Mouse (Mus musculus): ENCODE data around the gene Fbxl13. TPM values are rescaled to one million over a fixed set of nuclear protein-coding genes. Genes with fewer than 3 reads are reported as not detected.

The Fbxl13 gene
- polyA plus RNA-seq, 1 experiment, result not detected

DNA sequence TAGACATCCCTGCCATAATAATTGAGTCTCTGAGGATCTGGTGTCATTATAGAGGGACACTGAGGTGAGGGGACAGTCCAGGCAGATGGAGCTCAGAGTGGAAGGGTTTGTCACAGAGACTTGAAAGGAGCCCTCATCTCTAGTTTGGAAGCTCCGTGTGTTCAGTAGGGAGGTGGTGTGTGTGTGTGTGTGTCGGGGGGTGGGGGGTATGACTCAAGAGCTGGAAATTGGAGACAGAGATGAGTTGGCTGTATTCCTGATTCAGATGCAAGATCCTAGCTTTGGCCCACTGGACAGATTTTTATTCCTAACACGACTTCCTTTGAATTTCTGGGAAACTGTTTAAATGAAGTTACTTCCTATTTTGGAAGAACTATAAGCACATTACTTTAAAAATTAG is 158.1 kb downstream of the Fbxl13 start:
- Histone ChIP-seq H3K27me3 (ENCODE audit: control insufficient read depth, insufficient read depth, low read length, poor library complexity, severe bottlenecking) (no peaks in the 10 kb centered on the region), H3K4me3 (ENCODE audit: low read depth, low read length) (no peak overlapping the region), H3K4me1 (ENCODE audit: control insufficient read depth, insufficient read depth, low read length) (no peaks in the 10 kb centered on the region), H3K9ac (ENCODE audit: low read depth, poor library complexity, severe bottlenecking) (no peak overlapping the region), H3K36me3 (ENCODE audit: control insufficient read depth, insufficient read depth, low read length, poor library complexity, severe bottlenecking) (no peaks in the 10 kb centered on the region; the same call in 1 of the 2 replicates), H3K27ac (ENCODE audit: insufficient read depth, low read length) (no peak overlapping the region), H3K9me3 (replicated peaks; ENCODE audit: control insufficient read depth, insufficient read depth, low read length, poor library complexity, severe bottlenecking) (no peaks in the 10 kb centered on the region)
- TF ChIP-seq CTCF (IDR thresholded peaks at IDR 0.05; ENCODE audit: low read depth, low read length), result no peak

DNA sequence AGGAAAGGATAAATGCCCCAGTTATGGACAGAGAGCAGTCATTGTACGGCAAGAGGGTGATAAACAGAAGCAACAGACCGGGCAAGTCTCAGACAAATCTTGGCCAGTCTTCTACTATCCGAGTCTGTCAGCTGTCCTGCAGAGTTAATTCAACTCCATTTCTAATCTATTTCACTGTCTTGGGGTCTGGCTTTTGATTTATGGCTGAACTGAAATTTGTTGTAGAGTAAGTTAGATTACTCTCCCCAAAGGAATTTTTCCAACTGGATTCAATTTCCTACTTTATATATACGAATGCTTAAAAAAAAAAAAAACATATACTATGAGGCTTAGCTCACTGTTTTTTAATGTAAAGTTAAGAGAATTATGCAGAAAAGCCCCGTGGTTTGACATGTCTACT is 158.6 kb downstream of the Fbxl13 start:
- H3K4me3 ChIP-seq (ENCODE audit: low read depth, low read length), result no peak overlapping the region
- H3K36me3 ChIP-seq (ENCODE audit: control insufficient read depth, insufficient read depth, low read length, poor library complexity, severe bottlenecking), result no peaks in the 10 kb centered on the region; the same call in 1 of the 2 replicates
- H3K4me1 ChIP-seq (ENCODE audit: control insufficient read depth, insufficient read depth, low read length), result no peaks in the 10 kb centered on the region
- TF ChIP-seq CTCF (IDR thresholded peaks at IDR 0.05; ENCODE audit: low read depth, low read length) (no peak), POLR2A (IDR thresholded peaks at IDR 0.05; ENCODE audit: insufficient read depth, low read length) (no peak), EP300 (IDR thresholded peaks at IDR 0.05; ENCODE audit: insufficient read depth, low read depth, low read length) (no peak)
- H3K27me3 ChIP-seq (ENCODE audit: control insufficient read depth, insufficient read depth, low read length, poor library complexity, severe bottlenecking), result no peaks in the 10 kb centered on the region
- H3K27ac ChIP-seq (ENCODE audit: insufficient read depth, low read length), result no peak overlapping the region
- no peak overlapping the region for H3K9ac ChIP-seq (ENCODE audit: low read depth, poor library complexity, severe bottlenecking)
- no peaks in the 10 kb centered on the region for H3K9me3 ChIP-seq (replicated peaks; ENCODE audit: control insufficient read depth, insufficient read depth, low read length, poor library complexity, severe bottlenecking)

DNA sequence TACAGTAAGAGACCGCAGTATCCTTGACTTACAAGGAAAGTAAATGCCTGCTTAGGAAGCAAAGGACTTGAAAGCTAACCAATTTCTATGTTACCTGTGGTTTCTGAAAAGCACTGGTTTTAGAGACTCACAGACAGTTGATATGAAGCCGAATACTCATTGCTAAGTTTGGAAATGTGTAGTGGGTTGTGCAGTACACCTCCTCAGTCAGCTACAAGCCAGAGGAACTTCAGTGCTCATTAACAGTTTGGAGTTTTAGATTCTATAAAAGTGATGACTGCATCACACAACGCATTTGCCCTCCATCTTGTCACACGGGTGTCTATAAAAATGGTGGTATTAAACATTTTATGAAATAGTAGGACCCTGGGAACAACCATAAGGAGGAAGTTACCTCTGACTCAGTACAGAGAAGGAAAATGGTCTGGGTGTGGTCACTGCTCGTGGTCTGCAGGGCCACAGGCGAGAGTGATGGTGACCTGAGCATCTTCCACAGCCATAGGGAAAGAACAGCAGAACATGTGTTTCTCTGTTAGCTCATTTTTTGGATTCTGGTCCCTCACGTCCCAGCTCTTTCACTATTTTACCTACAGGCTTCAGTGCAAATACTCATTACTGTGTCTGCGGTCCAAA is 160.1 kb downstream of the Fbxl13 start:
- Histone ChIP-seq H3K4me3 (ENCODE audit: low read depth, low read length) (no peak overlapping the region), H3K9me3 (replicated peaks; ENCODE audit: control insufficient read depth, insufficient read depth, low read length, poor library complexity, severe bottlenecking) (no peaks in the 10 kb centered on the region), H3K36me3 (ENCODE audit: control insufficient read depth, insufficient read depth, low read length, poor library complexity, severe bottlenecking) (no peaks in the 10 kb centered on the region; the same call in none of the 2 replicates), H3K4me1 (ENCODE audit: control insufficient read depth, insufficient read depth, low read length) (no peaks in the 10 kb centered on the region), H3K27ac (ENCODE audit: insufficient read depth, low read length) (no peak overlapping the region), H3K9ac (ENCODE audit: low read depth, poor library complexity, severe bottlenecking) (no peak overlapping the region), H3K27me3 (ENCODE audit: control insufficient read depth, insufficient read depth, low read length, poor library complexity, severe bottlenecking) (no peaks in the 10 kb centered on the region)
- TF ChIP-seq POLR2A (IDR thresholded peaks at IDR 0.05; ENCODE audit: insufficient read depth, low read length) (no peak), CTCF (IDR thresholded peaks at IDR 0.05; ENCODE audit: low read depth, low read length) (no peak), EP300 (IDR thresholded peaks at IDR 0.05; ENCODE audit: insufficient read depth, low read depth, low read length) (no peak)

DNA sequence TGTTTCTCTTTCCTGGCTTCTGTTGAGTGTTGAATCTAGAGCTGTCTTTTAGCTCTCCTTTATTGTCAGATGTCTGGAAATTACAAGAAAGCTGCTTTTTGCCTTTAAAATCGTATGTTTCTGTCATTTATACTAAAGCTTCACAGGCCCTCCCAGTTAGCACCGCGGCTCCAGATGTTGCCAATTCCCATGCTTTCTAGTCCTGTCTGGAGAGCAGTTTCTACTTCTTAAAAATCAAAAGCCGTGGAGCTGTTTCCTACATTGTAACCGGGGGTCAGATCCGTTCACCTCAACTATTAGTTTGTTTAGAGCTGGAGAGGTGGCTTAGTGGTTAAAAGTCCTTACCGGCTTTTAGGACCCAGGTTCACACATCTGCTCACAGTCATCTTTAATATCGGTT is 162.2 kb downstream of the Fbxl13 start:
- Histone ChIP-seq H3K27me3 (ENCODE audit: control insufficient read depth, insufficient read depth, low read length, poor library complexity, severe bottlenecking) (no peaks in the 10 kb centered on the region), H3K4me1 (ENCODE audit: control insufficient read depth, insufficient read depth, low read length) (no peaks in the 10 kb centered on the region), H3K36me3 (ENCODE audit: control insufficient read depth, insufficient read depth, low read length, poor library complexity, severe bottlenecking) (no peaks in the 10 kb centered on the region; the same call in none of the 2 replicates), H3K9me3 (replicated peaks; ENCODE audit: control insufficient read depth, insufficient read depth, low read length, poor library complexity, severe bottlenecking) (no peaks in the 10 kb centered on the region), H3K27ac (ENCODE audit: insufficient read depth, low read length) (no peak overlapping the region), H3K9ac (ENCODE audit: low read depth, poor library complexity, severe bottlenecking) (no peak overlapping the region), H3K4me3 (ENCODE audit: low read depth, low read length) (no peak overlapping the region)
- TF ChIP-seq CTCF (IDR thresholded peaks at IDR 0.05; ENCODE audit: low read depth, low read length), result no peak
- TF ChIP-seq POLR2A (IDR thresholded peaks at IDR 0.05; ENCODE audit: insufficient read depth, low read length), result no peak
- TF ChIP-seq EP300 (IDR thresholded peaks at IDR 0.05; ENCODE audit: insufficient read depth, low read depth, low read length), result no peak

DNA sequence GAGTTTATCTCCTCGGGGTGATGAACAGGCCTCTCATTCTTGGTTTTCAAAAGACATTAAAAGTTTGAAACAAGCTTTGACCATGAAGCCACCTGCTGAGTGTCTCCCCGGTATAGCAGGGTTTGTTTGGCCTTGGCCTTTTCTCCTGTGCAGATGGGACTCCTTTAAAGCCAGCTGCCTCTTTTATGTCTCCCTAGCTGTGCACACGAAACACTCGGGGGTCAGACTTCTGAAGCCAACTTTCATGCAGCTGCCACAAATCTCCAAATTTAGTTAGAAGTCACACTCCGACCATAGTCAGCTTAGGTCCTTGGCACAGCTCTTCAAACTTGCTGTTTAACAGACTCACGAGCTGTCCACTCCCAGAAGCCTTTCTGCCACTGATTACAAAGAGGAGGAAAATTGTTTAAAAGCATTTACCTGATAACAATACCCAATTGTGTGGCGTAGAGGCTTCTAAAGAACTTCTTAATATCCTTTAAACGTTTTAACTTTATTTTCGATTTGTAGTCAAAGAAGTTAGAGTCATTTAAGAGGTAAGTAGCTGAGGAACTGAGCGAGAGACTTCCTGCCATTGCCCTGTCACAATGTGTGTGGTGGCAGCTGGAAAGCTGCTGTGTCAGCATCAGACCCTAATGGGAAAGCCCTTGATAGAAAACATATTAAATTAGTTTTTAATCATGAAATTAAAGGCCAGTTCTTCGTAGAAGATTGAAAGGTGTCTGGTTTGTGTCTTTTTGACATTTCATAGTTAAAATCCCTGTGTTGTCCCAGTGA is 162.8 kb downstream of the Fbxl13 start:
- H3K9me3 ChIP-seq (replicated peaks; ENCODE audit: control insufficient read depth, insufficient read depth, low read length, poor library complexity, severe bottlenecking), result no peaks in the 10 kb centered on the region
- TF ChIP-seq CTCF (IDR thresholded peaks at IDR 0.05; ENCODE audit: low read depth, low read length) (no peak), POLR2A (IDR thresholded peaks at IDR 0.05; ENCODE audit: insufficient read depth, low read length) (no peak), EP300 (IDR thresholded peaks at IDR 0.05; ENCODE audit: insufficient read depth, low read depth, low read length) (no peak)
- no peaks in the 10 kb centered on the region; the same call in none of the 2 replicates for H3K36me3 ChIP-seq (ENCODE audit: control insufficient read depth, insufficient read depth, low read length, poor library complexity, severe bottlenecking)
- no peaks in the 10 kb centered on the region for H3K4me1 ChIP-seq (ENCODE audit: control insufficient read depth, insufficient read depth, low read length)
- no peak overlapping the region for H3K4me3 ChIP-seq (ENCODE audit: low read depth, low read length)
- H3K27me3 ChIP-seq (ENCODE audit: control insufficient read depth, insufficient read depth, low read length, poor library complexity, severe bottlenecking), result no peaks in the 10 kb centered on the region
- H3K27ac ChIP-seq (ENCODE audit: insufficient read depth, low read length), result no peak overlapping the region
- H3K9ac ChIP-seq (ENCODE audit: low read depth, poor library complexity, severe bottlenecking), result no peak overlapping the region

DNA sequence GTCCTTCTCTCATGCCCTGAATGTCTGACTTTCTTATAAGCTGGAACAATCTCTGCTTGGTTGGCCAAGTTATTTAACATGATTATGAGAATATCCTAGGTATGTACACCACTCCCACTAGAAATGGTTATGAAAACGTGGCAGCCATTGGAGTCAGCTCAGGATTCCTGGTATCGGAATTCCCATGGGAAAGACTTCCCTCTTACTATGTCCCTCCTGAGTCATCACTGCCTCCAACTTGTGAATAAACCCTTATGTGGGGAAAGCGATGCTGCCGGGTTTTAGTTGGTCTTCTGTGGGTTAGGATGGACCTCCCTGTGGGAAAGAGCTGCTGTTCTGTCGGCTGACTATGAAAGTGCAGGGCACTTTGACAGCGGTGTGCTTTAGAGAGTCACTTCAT is 163.9 kb downstream of the Fbxl13 start:
- Histone ChIP-seq H3K36me3 (ENCODE audit: control insufficient read depth, insufficient read depth, low read length, poor library complexity, severe bottlenecking) (no peaks in the 10 kb centered on the region; the same call in none of the 2 replicates), H3K9ac (ENCODE audit: low read depth, poor library complexity, severe bottlenecking) (no peak overlapping the region), H3K4me1 (ENCODE audit: control insufficient read depth, insufficient read depth, low read length) (no peaks in the 10 kb centered on the region), H3K27ac (ENCODE audit: insufficient read depth, low read length) (no peak overlapping the region), H3K27me3 (ENCODE audit: control insufficient read depth, insufficient read depth, low read length, poor library complexity, severe bottlenecking) (no peaks in the 10 kb centered on the region), H3K9me3 (replicated peaks; ENCODE audit: control insufficient read depth, insufficient read depth, low read length, poor library complexity, severe bottlenecking) (no peaks in the 10 kb centered on the region), H3K4me3 (ENCODE audit: low read depth, low read length) (no peak overlapping the region)
- TF ChIP-seq EP300 (IDR thresholded peaks at IDR 0.05; ENCODE audit: insufficient read depth, low read depth, low read length) (no peak), CTCF (IDR thresholded peaks at IDR 0.05; ENCODE audit: low read depth, low read length) (no peak), POLR2A (IDR thresholded peaks at IDR 0.05; ENCODE audit: insufficient read depth, low read length) (no peak)
